Mouse (Mus musculus): Measurements from ENCODE around the gene Dnaic2.

The Dnaic2 gene

DNA sequence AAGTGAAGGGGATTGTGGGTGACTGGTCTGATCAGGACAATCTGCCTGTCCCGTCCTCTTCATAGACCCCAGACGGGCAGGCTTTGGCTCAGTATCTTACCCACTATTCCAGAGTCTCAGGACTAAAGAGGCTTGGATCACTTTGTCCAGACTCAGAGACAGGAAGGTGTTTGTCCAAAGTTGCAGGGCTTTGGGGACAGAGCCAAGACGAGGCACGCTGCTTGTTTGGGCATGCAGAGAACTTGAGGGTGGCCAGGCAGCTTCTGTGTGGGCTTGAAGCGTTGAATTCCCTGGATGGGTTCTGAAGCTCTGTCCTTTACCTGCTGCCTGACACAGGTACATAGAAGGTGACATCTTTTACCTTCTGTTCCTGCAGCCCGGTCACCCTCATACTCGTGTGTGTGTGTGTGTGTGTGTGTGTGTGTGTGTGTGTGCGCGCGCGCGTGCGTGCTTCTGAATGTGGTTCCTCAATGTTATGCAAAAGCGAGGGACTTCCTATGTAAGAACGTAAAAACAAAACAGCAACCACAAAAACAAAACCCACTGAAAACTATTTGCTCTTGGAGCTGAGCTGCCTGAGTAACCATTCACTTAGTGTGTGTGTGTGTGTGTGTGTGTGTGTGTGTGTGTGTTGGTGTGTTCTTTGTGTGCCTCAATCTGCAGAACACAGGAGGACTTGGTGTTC is 24.8 kb upstream of the Dnaic2 start:
- no peak for DNase-seq

GRCm38 (mm10) chr11:114702996-114703361 is 24.2 kb upstream of the Dnaic2 start:
- no peak for DNase-seq

GRCm38 (mm10) chr11:114704071-114704913 is 22.9 kb upstream of the Dnaic2 start:
- peak; percentile 64 to 74 for DNase-seq

- no peak for DNase-seq
These were observed 20.9 kb upstream of the Dnaic2 start for GRCm38 (mm10) chr11:114706358-114706757.

- no peak for DNase-seq
These were observed 15.8 kb upstream of the Dnaic2 start for GRCm38 (mm10) chr11:114711393-114711792.

- DNase-seq = no peak
These were observed 15.3 kb upstream of the Dnaic2 start for GRCm38 (mm10) chr11:114711861-114712260.

- DNase-seq = peak; percentile 64 to 67
These were observed 12.7 kb upstream of the Dnaic2 start for GRCm38 (mm10) chr11:114714526-114714925.

DNA sequence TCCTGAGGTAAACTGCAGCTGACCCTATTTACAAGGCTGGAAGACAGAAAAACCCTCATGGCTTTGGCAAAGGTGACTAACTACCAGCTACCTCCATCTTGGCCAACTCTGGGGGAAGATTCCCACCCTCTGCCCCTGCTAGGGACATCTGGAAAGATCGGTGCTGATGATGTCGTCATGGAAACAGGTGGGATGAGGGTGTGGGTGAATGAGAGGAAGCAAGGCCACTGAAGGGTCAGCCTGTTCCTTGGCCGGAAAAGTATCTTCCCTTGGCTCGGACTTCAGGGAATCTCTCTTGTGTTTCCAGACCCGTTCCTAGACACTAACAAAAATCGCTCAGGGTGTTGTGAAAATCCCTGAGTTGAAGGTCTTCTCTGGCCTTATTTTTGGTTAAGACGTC is 11.7 kb upstream of the Dnaic2 start:
- DNase-seq = no peak

DNA sequence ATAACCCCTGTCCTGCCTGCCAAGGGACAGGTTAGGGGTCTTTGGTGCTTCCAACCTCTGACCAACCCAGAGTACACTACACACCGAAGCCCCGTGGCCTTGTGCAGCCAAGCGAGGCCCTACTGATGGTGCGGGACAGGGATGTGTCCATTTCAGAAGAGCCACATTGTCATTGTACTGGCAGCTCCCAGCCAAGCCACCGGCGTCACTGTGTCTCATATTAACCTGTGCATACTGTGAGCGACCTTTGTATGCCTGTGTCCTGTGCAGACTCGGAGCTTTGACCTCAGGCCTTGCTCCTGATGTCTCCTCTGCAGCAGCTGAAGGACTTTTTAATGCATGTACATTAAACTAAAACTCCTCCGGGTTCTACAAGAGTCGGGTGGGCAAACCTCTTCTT is 6.7 kb upstream of the Dnaic2 start:
- DNase-seq = no peak

GRCm38 (mm10) chr11:114722438-114722837 is 4.8 kb upstream of the Dnaic2 start:
- no peak for DNase-seq

DNA sequence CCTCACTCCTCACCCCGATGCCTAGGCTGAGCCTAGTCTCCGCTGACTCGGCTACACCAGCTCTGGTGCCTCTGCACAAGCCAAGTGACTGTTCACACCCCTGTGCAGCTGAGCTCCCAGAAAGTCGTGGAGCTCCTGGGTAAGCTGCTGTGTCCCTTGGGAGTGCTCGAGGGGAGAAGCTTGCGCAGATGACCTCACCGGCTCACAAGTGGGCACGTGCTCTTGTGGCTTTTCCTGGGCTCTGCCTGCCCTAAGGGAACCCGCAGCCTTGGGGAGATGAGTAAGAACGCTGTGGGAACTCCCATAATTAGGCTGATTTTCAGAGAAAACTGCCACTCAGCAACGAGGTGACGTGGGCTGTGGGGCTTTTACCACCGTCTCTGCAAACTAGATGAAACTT is 4.2 kb upstream of the Dnaic2 start:
- no peak for DNase-seq

- DNase-seq = peak; percentile 49 to 57
These were observed 2.2 kb upstream of the Dnaic2 start for GRCm38 (mm10) chr11:114724787-114725590.

DNA sequence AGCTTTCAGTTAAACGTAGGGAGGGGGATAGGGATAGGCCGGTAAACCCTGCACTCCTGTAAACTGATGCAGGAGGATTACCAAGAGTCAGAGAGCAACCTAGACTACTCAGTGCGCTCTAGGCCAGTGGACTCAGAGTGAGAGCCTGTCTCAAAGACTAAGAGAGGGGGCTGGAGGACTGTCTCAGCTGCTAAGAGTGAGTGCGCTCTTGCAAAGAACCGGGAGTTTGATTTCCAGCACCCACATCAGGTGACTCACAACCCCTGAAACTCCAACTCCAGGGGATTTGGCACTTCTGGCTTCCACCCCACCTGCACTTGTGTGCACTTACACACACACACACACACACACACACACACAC is 598 bp downstream of the Dnaic2 start:
- no peak for DNase-seq

- DNase-seq = no peak
These were observed 1.1 kb downstream of the Dnaic2 start for GRCm38 (mm10) chr11:114728333-114728732.

DNA sequence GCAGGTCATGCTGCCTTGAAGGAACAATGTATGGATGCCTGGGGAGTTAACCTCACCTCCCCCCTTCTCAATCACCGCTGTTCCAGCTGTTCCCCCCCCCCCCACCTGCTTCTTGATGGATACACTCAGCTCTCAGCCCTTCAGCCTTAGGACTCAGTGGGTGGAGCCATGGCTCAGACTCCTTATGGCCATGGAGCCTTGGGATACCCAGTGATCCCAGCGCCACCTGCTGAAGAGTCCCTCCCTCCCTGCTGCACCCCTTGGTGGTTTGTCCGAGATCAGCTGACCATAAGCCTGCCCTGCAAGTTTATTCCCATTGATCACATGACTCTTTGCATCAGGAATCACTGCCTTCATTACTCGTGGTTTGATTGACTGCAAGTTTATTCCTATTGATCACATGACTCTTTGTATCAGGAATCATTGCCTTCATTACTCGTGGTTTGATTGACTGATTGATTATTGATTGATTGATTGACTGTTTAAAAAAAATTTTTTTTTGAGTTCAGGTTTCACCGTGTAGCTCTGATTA is 2.7 kb downstream of the Dnaic2 start:
- no peak for DNase-seq

- DNase-seq = no peak
These were observed 4.5 kb downstream of the Dnaic2 start for GRCm38 (mm10) chr11:114731711-114732110.

- no peak for DNase-seq
These were observed 5.7 kb downstream of the Dnaic2 start for GRCm38 (mm10) chr11:114732890-114733289.

DNA sequence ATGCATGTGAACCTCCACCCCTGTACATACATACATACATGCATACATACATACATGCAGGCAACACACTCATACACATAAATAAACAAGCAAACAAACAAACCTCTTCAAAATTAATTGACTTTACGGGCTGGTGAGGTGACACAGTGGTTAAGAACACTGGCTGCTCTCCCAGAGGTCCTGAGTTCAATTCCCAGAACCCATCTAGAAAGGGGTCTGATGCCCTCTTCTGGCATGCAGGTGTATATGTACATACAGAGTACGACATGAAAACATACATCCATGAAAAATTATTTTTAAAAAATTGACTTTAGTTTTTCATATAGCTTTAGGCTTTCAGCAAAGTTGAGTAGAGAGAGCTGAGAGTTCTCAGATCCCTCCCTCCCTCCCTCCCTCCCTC is 8.9 kb downstream of the Dnaic2 start:
- DNase-seq = no peak

GRCm38 (mm10) chr11:114736913-114737624 is 9.9 kb downstream of the Dnaic2 start:
- peak; percentile 84 to 92 for DNase-seq

DNA sequence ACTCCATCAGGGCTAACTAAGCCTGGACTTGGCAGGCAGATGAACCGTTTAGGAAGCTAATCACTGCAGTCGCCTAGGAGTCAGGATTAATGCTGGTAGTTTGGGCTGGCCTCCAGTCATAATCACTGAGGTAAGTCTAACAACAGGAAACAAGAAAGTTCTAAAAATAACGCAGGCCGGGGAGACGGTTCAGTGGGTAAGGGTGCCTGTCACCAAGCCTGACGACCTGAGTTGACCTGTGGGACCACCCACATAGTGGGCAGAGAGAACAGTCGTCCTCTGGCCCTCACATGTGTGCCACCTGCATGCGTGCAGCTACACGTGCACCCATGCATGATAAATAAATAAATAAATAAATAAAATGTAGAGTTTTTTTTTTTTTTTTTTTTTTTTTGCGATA is 13.4 kb downstream of the Dnaic2 start:
- peak; percentile 45 for DNase-seq

- no peak for DNase-seq
These were observed 14.2 kb downstream of the Dnaic2 start for GRCm38 (mm10) chr11:114741451-114741850.

- DNase-seq = peak; percentile 99 to 100
These were observed 17.9 kb downstream of the Dnaic2 start for GRCm38 (mm10) chr11:114745134-114745533.
